Mouse (Mus musculus): ENCODE results near the gene Crat. TPM values are rescaled to one million over a fixed set of nuclear protein-coding genes. Genes with fewer than 3 reads are reported as not detected.

The Crat gene
- polyA plus RNA-seq, 1 experiment from 2014 or later = 24.4 TPM

DNA sequence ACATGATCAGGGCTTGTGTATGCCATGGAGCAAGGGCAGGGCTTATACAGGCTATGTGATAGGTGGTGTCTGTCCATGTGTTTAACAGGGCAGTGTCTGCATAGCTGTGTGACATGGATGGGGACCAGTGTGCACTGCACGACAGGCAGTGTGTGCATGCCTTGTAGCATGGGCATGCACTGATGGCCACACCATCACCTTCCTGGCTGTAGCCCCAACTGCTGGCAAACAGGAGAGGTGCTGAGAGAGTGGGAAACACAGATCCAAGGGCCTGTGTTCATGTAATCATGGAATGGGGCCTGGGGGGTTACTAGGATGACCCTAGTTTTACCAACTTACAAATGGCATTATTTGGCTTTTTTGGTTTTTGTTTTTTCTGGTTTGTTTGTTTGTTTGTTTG lies 11.7 kb downstream of the Crat start:
- no peak for ATAC-seq (ENCODE audit: insufficient number of reproducible peaks, insufficient read depth, low FRiP score, low TSS enrichment, low read depth)
- Histone ChIP-seq H3K4me1 (replicated peaks) (no peaks in the 10 kb centered on the region), H3K27ac (no peak overlapping the region), H3K9ac (replicated peaks) (no peak overlapping the region), H3K4me2 (no peak overlapping the region), H3K27me3 (no peaks in the 10 kb centered on the region), H3K36me3 (peaks cover 95% of the 10 kb centered on the region), H3K9me3 (no peaks in the 10 kb centered on the region), H3K4me3 (replicated peaks) (no peak overlapping the region)
- 77% methylated on average over 1 of the region's 1 CpGs for WGBS

DNA sequence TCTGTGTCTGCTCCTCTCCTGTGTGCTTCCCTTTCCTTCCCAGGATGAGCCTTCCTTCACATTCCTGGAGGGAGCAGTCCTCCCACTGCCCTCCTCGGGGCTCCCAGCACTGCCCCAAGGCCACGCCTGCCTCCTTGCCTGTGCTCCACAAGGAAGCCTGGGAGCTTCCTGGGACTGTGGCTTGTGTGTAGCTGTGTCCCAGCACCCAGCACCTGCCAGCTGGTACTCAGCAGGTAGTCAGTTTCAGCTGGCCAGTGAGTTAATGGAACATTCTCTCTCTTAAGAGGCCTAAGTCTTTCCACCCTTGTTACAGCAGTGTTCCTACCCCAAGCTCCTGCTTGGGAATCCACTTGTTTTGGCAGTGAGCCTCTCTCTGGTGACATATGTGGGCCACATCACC lies 12.8 kb downstream of the Crat start:
- 69% methylated on average over 2 of the region's 2 CpGs for WGBS
- no peaks in the 10 kb centered on the region for H3K9me3 ChIP-seq
- H3K27me3 ChIP-seq = no peaks in the 10 kb centered on the region
- H3K4me2 ChIP-seq = no peak overlapping the region
- peaks cover 96% of the 10 kb centered on the region for H3K36me3 ChIP-seq
- H3K27ac ChIP-seq = no peak overlapping the region
- no peak overlapping the region for H3K9ac ChIP-seq (replicated peaks)
- no peaks in the 10 kb centered on the region for H3K4me1 ChIP-seq (replicated peaks)
- H3K4me3 ChIP-seq (replicated peaks) = no peak overlapping the region
- ATAC-seq (ENCODE audit: insufficient number of reproducible peaks, insufficient read depth, low FRiP score, low TSS enrichment, low read depth) = no peak

DNA sequence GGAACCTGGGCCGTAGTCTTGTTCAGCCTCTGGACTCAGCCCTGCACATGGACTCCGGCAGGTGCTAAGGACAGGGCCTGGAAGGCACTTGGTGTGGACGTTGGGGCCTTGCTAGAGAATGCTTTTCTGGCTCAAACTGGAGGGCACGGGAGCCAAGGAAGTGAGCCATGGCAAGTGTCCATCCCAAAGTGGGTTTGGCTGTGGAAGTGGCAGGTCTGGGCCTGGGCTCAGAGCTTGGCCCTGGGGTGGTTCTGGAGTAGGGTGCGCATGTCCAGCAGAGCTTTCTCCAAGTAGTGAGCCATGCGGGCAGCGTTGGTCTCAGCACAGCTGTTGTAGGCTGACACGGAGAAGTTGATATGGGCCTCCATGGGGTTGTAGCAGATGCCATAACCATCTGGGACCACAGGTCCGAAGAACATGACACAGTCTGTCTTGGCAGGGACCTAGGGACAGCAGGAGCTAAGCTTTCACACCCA lies 13.2 kb downstream of the Crat start:
- ATAC-seq (ENCODE audit: insufficient number of reproducible peaks, insufficient read depth, low FRiP score, low TSS enrichment, low read depth) = no peak
- 91% methylated on average over 9 of the region's 9 CpGs for WGBS

DNA sequence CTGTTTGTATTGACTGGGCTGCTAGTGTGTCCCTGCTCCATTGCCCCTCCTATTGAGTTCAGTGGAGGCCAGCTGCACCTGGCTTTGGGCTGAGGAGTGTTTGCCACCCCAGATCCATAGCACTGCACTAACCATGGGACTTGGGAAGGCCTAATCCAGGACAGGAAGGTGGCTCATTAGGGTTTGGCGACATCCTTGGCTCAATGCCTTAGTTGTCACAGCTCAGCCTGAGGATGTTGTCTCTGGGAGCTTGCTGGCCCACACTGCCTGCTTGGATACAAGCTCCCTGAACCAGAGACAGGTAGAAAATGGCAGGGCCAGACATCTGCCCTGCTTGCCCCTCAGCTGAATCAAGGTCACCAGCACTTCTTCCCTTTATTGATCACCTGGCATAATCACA lies 14.0 kb downstream of the Crat start:
- Histone ChIP-seq H3K9me3 (no peaks in the 10 kb centered on the region), H3K9ac (replicated peaks) (no peak overlapping the region), H3K27ac (no peak overlapping the region), H3K4me1 (replicated peaks) (no peaks in the 10 kb centered on the region), H3K4me3 (replicated peaks) (no peak overlapping the region), H3K27me3 (no peaks in the 10 kb centered on the region), H3K4me2 (no peak overlapping the region), H3K36me3 (peaks cover 97% of the 10 kb centered on the region)
- WGBS = 95% methylated on average over 1 of the region's 1 CpGs
- ATAC-seq (ENCODE audit: insufficient number of reproducible peaks, insufficient read depth, low FRiP score, low TSS enrichment, low read depth) = no peak

More for the DNA sequence above, 13.2 kb downstream of the Crat start:
- no peaks in the 10 kb centered on the region for H3K4me1 ChIP-seq (replicated peaks)
- H3K9ac ChIP-seq (replicated peaks) = no peak overlapping the region
- no peak overlapping the region for H3K4me2 ChIP-seq
- no peaks in the 10 kb centered on the region for H3K27me3 ChIP-seq
- no peak overlapping the region for H3K4me3 ChIP-seq (replicated peaks)
- H3K9me3 ChIP-seq = no peaks in the 10 kb centered on the region
- H3K27ac ChIP-seq = no peak overlapping the region
- peaks cover 96% of the 10 kb centered on the region for H3K36me3 ChIP-seq

DNA sequence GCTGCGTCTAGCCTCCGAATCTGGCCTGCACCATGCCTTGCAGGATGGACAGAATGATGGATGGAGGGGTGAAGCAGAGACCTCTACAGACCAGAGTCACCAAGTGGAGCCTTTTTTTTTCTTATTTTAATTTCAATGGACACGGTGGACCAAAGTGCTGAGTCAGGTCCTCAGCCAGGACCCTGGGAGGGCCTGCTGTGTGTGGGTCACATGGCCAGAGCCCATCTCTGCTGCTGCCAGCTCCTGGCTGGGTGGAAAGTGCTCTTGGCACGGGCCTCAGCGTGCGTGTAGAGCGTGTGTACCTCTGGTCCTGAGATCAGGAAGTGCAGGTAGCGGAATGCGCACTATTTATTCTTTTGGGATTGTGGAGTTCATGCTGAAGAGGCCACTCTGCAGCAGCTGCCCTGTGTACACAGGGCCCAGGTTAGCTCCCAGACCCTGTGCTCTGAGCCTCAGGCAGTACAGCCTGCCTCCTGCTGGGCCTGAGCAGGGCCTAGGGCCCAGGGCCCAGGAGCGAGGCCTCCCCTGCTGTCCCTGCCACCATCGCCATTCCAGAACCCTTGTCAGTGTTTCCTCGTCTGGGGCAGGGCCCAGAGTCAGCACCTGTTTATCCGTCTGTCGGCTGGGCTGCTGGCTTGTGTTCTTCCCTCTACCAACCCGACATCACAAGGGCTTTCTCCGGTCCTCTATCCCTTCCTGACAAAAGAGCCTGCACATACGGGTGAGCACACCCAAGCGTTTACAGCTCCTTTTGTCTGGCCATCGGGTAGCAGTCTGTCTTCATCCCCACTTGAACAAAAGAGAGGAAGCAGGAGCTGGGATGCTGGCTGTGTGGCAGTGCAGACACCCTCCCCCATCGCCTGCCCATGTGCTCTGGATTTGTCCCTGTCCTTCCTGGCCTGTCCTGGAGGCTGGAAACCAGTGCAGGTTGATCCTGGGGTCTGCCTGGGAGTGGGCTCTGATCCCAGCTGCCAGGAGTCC lies 16.1 kb downstream of the Crat start:
- Histone ChIP-seq H3K9me3 (no peaks in the 10 kb centered on the region), H3K36me3 (peaks cover 87% of the 10 kb centered on the region), H3K9ac (replicated peaks) (no peak overlapping the region; the same call in 1 of the 2 replicates), H3K4me2 (no peak overlapping the region), H3K4me1 (replicated peaks) (no peaks in the 10 kb centered on the region), H3K27ac (no peak overlapping the region), H3K4me3 (replicated peaks) (no peak overlapping the region), H3K27me3 (no peaks in the 10 kb centered on the region)
- ATAC-seq (ENCODE audit: insufficient number of reproducible peaks, insufficient read depth, low FRiP score, low TSS enrichment, low read depth) = no peak
- WGBS = 71% methylated on average over 20 of the region's 20 CpGs

DNA sequence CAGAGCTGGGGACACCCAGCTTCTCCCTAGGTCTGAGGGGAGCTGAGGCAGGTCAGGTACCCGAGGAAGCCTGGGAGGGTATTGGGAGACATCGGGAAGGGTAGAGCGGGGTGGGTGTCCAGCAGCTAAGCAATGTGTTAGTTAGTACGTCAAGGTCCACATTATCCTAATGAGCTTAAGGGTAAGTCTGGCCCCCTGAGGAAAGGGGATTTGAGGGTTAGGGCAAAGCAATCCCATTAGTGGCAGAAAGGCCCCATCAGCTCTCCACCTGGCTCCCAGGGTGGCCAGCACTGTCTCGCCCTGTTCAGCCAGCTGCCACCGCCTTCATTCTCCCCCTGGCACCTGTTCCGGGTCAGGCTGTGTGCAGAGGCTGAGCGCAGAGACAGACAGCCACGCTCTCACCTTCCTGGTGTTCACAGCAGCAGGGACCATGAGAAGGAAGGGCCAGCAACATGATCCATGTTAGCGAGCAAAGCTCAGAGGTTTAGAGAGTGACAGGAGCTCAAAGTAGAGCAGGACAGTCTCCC lies 17.6 kb downstream of the Crat start:
- Histone ChIP-seq H3K4me1 (replicated peaks) (peaks cover 7% of the 10 kb centered on the region), H3K4me2 (no peak overlapping the region), H3K9me3 (no peaks in the 10 kb centered on the region), H3K9ac (replicated peaks) (no peak overlapping the region), H3K27me3 (no peaks in the 10 kb centered on the region), H3K36me3 (peaks cover 80% of the 10 kb centered on the region), H3K27ac (no peak overlapping the region), H3K4me3 (replicated peaks) (no peak overlapping the region)
- WGBS = 84% methylated on average over 10 of the region's 10 CpGs
- ATAC-seq (ENCODE audit: insufficient number of reproducible peaks, insufficient read depth, low FRiP score, low TSS enrichment, low read depth) = no peak

DNA sequence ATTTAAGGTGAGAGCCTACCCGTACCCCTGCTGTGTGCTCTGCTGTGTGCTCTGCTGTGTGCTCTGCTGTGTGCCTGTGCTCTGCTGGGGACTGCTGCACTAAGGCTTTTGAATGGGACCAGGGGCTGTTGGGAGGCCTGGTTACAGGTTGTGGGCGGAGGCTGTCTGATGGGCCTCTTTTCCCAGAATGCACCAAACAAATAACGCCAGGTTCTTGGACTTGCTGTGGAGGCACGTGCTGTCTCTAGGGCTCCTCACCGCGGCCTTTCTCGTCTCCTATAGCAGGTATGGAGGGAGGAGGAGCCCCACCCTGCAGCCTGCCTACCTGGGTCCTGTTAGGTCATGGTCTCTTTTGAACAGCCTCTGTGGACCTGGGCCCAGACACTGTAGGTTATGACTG lies 19.4 kb downstream of the Crat start:
- no peaks in the 10 kb centered on the region for H3K9me3 ChIP-seq

DNA sequence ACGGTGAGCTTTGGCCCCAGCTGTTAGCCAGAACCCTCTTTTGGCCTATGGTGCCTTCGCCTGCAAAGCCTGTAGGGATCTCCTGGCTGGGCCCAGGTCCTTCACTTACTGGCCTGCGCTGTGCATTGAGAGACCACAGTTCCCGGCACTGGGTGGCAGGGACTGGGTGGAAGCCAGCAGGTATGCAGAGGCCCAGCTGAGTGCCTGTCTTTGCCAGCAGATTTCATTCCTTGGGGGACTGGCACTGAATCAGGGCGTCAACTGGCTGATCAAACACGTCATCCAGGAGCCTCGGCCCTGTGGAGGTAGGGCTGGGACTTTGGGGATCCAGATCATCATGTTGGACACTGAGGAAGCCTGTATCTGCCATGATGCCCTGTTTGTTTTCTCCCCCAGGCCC lies 19.9 kb downstream of the Crat start:
- no peak overlapping the region for H3K27ac ChIP-seq
- H3K4me2 ChIP-seq = no peak overlapping the region
- H3K4me3 ChIP-seq (replicated peaks) = no peak overlapping the region
- peaks cover 57% of the 10 kb centered on the region for H3K36me3 ChIP-seq
- no peak overlapping the region; the same call in 1 of the 2 replicates for H3K9ac ChIP-seq (replicated peaks)
- H3K4me1 ChIP-seq (replicated peaks) = peaks cover 19% of the 10 kb centered on the region
- no peaks in the 10 kb centered on the region for H3K27me3 ChIP-seq
- H3K9me3 ChIP-seq = no peaks in the 10 kb centered on the region
- no peak for ATAC-seq (ENCODE audit: insufficient number of reproducible peaks, insufficient read depth, low FRiP score, low TSS enrichment, low read depth)
- WGBS = 92% methylated on average over 7 of the region's 7 CpGs

More for the DNA sequence above, 19.4 kb downstream of the Crat start:
- H3K27ac ChIP-seq = no peak overlapping the region
- no peak for ATAC-seq (ENCODE audit: insufficient number of reproducible peaks, insufficient read depth, low FRiP score, low TSS enrichment, low read depth)
- no peaks in the 10 kb centered on the region for H3K27me3 ChIP-seq
- H3K4me3 ChIP-seq (replicated peaks) = no peak overlapping the region
- no peak overlapping the region for H3K9ac ChIP-seq (replicated peaks)
- H3K36me3 ChIP-seq = peaks cover 62% of the 10 kb centered on the region
- H3K4me1 ChIP-seq (replicated peaks) = peaks cover 18% of the 10 kb centered on the region
- no peak overlapping the region for H3K4me2 ChIP-seq
- 85% methylated on average over 7 of the region's 7 CpGs for WGBS

DNA sequence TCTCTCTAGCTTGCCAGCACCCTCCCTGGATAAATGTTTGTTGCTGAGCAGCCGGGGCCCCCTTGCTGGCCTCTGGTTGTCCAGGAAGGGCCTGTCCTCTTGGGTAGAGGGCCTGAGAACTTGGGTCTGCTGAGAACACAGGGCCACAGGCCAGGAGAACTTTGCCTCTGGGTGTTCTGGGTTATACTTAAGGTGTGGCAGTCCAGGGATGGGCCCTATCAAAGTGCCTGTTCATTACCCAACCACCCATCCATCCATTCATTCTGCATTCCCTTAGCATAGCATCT lies 22.3 kb downstream of the Crat start:
- H3K36me3 ChIP-seq = peaks cover 32% of the 10 kb centered on the region
- H3K4me2 ChIP-seq = peak overlapping the region; percentile 97
- peaks cover 19% of the 10 kb centered on the region for H3K4me1 ChIP-seq (replicated peaks)
- peak overlapping the region; percentile 85 for H3K27ac ChIP-seq
- H3K9me3 ChIP-seq = no peaks in the 10 kb centered on the region
- 79% methylated on average over 1 of the region's 1 CpGs for WGBS
- H3K9ac ChIP-seq (replicated peaks) = peak overlapping the region; percentile 79
- H3K4me3 ChIP-seq (replicated peaks) = peak overlapping the region; percentile 79
- ATAC-seq (ENCODE audit: insufficient number of reproducible peaks, insufficient read depth, low FRiP score, low TSS enrichment, low read depth) = no peak
- no peaks in the 10 kb centered on the region for H3K27me3 ChIP-seq

DNA sequence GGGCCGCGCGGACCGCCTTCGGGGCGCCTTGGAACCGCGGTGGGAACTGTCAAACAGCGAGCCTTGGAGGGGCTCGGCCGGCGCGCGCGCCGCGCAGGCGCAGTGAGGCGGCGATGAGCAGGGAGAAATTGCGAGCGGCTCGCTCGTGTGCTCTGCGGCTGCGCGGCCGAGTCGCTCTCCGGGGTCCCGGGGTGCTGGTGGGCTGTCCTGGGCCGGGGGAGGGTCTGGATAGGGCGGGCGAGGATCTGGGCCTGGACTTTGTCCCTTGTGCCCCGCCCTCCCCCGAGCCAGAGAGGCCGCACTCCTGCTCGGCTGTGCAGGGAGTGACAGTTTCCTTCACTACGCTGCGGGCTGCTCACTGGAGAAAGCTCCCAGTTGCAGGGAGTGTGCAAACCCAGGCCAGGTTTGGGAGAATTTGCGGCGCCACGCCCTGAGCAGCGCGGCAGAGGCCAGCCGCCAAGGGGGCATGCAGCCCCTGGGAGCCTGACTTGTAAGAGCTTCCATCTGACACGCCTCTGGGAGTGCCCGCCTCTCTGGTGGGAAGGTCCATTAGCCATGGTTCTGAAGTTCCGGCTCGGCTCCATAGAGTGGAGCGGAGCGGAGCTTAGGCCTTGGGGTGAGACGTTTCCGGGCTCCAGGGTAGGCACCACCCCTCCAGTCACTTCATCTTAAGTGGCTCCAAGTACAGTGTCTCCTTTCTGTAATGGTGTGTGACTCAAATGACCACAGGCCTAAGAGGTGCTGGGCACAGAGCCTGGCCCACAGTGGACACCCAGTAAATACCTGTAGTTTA lies 22.8 kb downstream of the Crat start:
- H3K27ac ChIP-seq = peak overlapping the region; percentile 85
- no peaks in the 10 kb centered on the region for H3K9me3 ChIP-seq
- H3K36me3 ChIP-seq = peaks cover 27% of the 10 kb centered on the region
- peak; percentile 72 for ATAC-seq (ENCODE audit: insufficient number of reproducible peaks, insufficient read depth, low FRiP score, low TSS enrichment, low read depth)
- peak overlapping the region; percentile 79 for H3K9ac ChIP-seq (replicated peaks)
- H3K4me2 ChIP-seq = peak overlapping the region; percentile 97
- H3K4me1 ChIP-seq (replicated peaks) = peaks cover 19% of the 10 kb centered on the region
- 1% methylated on average over 51 of the region's 54 CpGs for WGBS
- H3K4me3 ChIP-seq (replicated peaks) = peak overlapping the region; percentile 79
- H3K27me3 ChIP-seq = no peaks in the 10 kb centered on the region

DNA sequence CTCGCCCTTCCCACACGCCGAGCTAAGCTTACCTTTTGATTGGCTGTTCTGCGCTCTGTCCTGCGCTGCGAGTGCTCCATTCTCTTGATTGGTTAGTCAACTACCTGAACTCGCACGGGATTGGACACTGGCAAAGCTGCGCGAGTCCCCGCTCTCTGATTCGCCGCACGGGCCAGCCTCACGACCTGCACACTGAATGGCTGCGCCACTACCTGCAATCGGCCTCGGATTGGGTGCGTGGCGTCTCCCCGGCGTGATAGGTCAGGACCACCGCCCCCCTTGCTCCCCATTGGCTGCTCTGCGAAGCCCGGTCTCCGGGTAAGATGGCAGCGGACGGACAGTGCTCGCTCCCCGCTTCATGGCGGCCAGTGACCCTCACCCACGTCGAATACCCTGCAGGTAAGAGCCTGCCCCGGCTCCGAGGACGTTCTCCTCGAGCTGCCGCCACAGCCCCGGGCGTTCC lies 23.5 kb downstream of the Crat start, which contains the start of gene Dolpp1:
Gene Dolpp1, plus strand, starts transcription at position 141 of the 463 bp plus-strand sequence.
- Histone ChIP-seq H3K9ac (replicated peaks) (peak within 1 kb of the TSS; percentile 79), H3K4me1 (replicated peaks) (peaks cover 19% of the 10 kb centered on the region), H3K27me3 (no peaks in the 10 kb centered on the region), H3K4me3 (replicated peaks) (peak within 1 kb of the TSS; percentile 79), H3K4me2 (peak within 1 kb of the TSS; percentile 97), H3K27ac (peak within 1 kb of the TSS; percentile 85), H3K9me3 (no peaks in the 10 kb centered on the region), H3K36me3 (peaks cover 21% of the 10 kb centered on the region)
- peak; percentile 100 for ATAC-seq (ENCODE audit: insufficient number of reproducible peaks, insufficient read depth, low FRiP score, low TSS enrichment, low read depth)
- under 1% methylated on average over 40 of the region's 40 CpGs for WGBS

Data from limb, embryonic 12.5 days (tissue).